Mouse (Mus musculus): Measurements from ENCODE around the gene Clic4.

Gene Clic4

DNA sequence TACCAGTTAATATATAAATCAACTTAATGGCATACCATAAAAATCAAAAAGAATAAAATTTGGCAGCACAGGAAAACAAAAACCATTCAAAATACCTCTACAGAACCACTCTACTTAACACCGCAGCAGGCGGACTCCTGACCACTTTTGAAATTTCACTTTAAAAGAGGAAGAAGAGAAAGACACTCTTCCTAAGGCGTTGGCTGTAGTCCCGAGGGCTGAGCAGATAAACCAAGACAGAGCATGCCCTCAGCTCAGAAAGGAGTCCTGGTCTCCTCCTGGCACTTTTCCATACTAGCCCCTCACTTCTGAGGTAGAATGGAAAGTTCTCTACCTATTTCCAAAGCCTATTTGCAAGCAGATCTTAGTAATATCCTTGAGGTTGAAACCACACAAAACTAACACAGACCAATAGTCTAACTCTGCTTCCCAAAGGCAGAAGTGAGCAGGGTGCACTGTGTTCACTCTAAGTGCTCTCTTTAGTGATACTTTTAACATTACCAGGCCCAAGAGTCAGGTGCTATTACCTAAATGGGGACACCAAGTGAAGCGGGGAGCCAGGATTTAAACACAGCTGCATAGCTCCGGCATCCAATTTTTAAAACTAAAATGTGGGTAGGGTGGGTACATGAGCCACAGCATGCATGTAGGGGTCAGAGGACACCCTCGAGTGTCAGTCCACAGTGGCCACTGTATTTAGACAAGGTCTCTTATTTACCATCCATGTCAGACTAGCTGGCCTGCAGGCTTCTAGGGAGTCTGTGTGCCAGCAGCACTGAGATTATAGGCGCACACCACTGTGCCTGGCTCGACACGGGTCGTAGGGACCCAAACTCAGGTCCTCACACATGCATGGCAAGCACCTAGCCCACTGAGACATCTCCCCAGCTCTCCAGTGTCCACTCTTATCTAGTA lies 15.8 kb downstream of the Clic4 start:
- peak; percentile 74 for DNase-seq (ENCODE audit: low read depth)

GRCm38 (mm10) chr4:135254770-135255169 lies 17.8 kb downstream of the Clic4 start:
- DNase-seq (ENCODE audit: low read depth): peak; percentile 82

- no peak for DNase-seq (ENCODE audit: low read depth)
These were observed 18.3 kb downstream of the Clic4 start for GRCm38 (mm10) chr4:135254321-135254720.

DNA sequence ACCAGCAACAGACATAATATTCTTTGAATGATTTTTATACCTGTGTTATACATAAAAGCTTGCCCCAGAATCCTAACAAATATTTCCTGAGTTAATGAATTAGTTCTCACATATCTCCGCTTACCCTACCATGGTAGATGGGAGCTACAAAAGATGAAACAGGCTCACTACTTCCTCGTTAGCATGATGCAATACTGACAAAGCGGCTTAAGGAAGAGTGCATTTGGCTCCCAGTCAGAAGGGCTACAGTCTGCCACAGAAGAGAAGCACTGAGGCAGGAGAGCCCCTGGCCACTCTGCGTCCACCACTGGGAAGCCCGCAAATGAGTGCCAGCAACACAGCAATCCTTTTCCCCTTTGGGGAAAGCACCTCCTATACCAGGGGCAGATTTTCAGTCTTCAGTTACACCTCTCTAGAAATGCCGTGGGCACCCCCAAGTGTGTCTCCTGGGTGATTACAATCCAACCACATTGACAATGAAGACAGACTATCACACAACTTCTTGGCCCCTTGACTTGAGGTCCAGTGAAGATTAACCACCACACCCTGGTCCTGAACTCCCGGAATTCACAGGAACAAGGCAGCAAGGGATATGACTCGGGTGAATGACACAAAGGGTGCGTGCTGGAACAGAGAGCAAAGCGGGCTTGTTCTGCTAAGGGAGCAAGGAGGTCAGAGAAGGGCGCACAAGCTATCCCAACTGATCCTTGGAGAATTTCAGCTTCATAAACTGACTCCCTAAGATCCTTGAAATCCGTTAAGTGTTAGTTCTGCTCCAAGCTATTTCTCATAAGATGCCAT lies 19.2 kb downstream of the Clic4 start:
- DNase-seq (ENCODE audit: low read depth): peak; percentile 42

GRCm38 (mm10) chr4:135251801-135252200 lies 20.8 kb downstream of the Clic4 start:
- no peak for DNase-seq (ENCODE audit: low read depth)

GRCm38 (mm10) chr4:135248250-135249018 lies 24.2 kb downstream of the Clic4 start:
- DNase-seq (ENCODE audit: low read depth): peak; percentile 69

- DNase-seq (ENCODE audit: low read depth): peak; percentile 64
These were observed 25.5 kb downstream of the Clic4 start for GRCm38 (mm10) chr4:135246866-135247756.

GRCm38 (mm10) chr4:135246444-135246843 lies 26.2 kb downstream of the Clic4 start:
- no peak for DNase-seq (ENCODE audit: low read depth)

DNA sequence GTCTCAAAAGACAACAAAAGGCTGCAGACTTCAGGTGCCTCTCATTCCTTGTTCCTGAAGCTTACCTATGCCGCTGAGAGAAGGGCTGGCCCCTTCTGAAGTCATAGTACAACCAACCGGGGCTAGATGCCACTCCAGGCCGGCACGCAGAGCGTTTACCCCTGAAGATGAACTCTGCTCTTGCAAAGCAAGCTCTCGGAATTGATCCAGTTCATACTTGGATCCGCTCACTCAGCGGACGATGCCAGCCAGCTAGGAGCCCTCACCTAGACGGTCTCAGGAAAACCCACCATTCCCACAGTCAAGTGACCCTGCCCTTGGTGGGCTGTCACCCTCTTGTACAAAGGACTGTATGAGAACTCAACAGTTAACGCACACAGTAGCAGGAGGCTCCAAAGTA lies 26.8 kb downstream of the Clic4 start:
- DNase-seq (ENCODE audit: low read depth): no peak

DNA sequence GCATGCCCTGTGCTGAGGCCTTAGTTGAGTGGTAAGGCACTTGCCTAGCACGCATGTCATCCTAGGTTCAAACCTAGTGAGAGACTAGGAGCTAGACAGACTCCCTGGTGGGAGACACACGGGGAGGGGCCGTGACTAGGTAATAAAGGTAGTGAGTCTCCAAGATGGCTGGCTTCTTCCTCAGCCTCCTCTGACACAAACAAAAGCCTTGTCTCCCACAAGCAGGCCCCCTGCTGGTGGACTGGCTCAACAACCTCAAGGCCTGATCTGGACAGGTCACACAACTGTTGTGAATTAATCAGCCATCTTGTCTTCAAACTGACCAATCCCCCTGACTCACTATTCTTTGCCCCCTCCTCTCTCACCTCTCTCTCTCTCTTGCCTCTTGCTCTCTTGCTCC lies 28.3 kb downstream of the Clic4 start:
- DNase-seq (ENCODE audit: low read depth): peak; percentile 63

- no peak for DNase-seq (ENCODE audit: low read depth)
These were observed 29.6 kb downstream of the Clic4 start for GRCm38 (mm10) chr4:135242913-135243541.

DNA sequence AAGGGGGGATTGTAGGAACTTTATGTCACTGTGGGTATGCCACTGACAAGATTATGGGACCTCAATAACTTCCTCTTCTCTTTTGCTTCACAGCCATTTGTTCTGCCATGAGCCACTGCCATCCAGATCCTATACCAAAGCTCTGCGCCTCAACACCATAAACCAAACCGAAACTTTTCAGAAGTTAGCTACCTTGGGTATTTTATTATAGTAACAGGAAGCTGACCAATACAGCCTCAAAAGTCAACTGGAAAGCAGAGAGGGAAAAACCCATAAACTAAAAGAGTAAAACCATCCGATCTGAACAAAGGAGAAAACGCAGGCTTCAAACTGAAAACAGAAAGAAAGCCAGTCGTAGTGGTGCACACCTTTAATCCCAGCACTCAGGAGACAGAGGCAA lies 30.2 kb downstream of the Clic4 start:
- no peak for DNase-seq (ENCODE audit: low read depth)

DNA sequence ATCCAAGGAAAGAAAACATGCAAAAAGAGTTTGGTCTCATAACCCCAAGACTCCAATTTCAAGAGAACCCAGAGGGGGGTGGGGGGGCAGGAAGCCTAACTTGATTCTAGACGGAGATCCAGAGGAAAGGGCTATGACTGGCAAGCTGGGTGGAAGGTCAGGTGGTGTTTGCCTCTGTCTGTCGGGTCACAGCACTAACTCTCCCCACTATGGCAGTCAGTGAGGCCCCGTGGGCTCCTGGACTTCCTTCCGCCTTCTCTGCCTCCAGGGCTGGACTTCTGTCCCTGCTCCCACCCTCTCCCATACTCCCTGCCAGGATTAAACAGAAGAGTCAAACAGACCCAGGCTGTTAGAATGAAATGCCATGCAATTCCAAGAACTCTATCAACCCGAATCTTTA lies 30.9 kb downstream of the Clic4 start:
- peak; percentile 73 for DNase-seq (ENCODE audit: low read depth)

DNA sequence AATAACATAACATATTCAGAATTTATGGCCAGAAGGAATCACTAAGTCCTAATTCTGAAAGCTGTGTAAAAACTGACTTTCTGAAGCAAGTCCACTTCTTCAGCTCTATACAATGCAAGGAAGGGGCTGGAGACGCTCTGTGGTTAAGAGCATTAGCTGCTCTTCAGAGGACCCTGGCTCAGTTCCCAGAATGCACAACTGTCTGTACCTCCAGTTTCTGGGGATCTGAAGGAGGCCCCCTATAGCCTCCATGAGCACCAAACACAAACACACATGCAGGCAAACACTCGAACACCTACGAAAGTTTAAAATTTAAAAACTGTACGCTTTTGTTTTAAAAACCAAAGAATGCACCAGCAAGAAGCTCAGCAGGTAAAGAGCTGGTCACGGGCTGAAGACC lies 31.5 kb downstream of the Clic4 start:
- DNase-seq (ENCODE audit: low read depth): peak; percentile 79

GRCm38 (mm10) chr4:135240329-135240728 lies 32.3 kb downstream of the Clic4 start:
- peak; percentile 45 for DNase-seq (ENCODE audit: low read depth)

GRCm38 (mm10) chr4:135238706-135239510 lies 33.7 kb downstream of the Clic4 start:
- peak; percentile 41 for DNase-seq (ENCODE audit: low read depth)

GRCm38 (mm10) chr4:135236658-135237057 lies 36.0 kb downstream of the Clic4 start:
- no peak for DNase-seq (ENCODE audit: low read depth)

- DNase-seq (ENCODE audit: low read depth): no peak
These were observed 37.1 kb downstream of the Clic4 start for GRCm38 (mm10) chr4:135235546-135235945.

DNA sequence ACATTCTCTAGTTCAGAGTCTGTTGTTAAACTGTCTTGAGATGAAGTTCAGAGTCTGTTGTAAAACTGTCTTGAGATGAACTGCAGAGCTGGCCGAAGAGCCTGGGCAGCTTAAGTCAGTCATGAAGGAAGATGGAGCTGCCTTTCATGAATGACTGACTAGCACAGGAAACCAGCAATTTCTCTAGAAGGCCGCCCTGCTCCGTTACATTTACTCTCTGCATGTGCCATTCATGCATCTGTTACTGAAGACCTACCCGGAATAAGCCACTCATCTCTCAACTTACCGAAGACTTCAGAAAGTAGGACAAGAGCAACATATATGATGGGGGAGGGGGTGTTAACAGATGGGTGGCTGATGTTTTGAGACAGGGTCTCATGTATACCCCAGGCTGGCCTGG lies 40.1 kb downstream of the Clic4 start:
- no peak for DNase-seq (ENCODE audit: low read depth)

DNA sequence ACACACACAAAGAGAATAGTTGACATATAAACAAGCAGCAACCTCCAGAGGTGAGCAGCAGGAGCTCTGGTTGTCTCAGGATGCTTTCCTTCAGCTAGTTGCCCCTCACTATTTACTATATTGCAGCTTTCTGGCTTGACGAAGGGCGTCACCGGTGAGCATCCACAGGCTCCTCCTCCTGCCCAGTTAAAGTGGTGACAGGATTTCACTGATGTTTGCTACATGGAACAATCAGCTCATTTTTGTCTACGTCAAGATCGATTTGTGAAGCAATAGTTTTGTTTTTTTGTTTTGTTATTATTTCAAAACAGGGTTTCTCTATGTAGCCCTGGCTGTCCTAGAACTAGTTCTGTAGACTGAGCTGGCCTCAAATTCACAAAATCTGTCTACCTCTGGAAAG lies 41.1 kb downstream of the Clic4 start:
- DNase-seq (ENCODE audit: low read depth): no peak

Measured in 416B (cell line).